Mouse (Mus musculus): Measurements from ENCODE around the gene Nos3. TPM values are rescaled to one million over a fixed set of nuclear protein-coding genes. Genes with fewer than 3 reads are reported as not detected.

The Nos3 gene
- polyA plus RNA-seq, 1 experiment: 4.0 TPM

DNA sequence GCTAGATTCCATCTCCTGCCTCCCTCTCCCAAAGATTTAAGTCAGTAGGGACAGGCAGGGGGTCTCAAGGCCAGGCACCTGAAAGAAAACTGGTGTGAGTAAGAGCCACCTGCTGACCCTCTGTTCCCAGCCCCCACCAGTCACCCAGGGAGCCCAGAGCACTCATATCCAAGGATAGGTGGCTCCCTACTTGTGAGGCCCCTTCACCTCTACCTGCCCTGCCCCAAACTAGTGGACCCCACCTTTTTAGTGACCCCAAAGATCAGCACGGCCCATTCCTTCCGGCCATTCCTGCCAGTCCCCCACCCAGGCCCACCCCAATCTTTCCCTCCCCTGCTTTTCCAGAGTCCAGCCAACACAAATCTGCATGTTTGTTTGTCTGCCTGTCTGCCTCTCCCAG lies 1.1 kb upstream of the Nos3 start:
- Histone ChIP-seq H3K27ac (ENCODE audit: insufficient read depth, low read depth, low read length) (no peak overlapping the region), H3K4me3 (ENCODE audit: low read depth, low read length) (no peak overlapping the region), H3K27me3 (ENCODE audit: control insufficient read depth, insufficient read depth, low read length) (no peaks in the 10 kb centered on the region), H3K4me1 (ENCODE audit: control insufficient read depth, insufficient read depth, insufficient read length, low read length) (no peaks in the 10 kb centered on the region), H3K36me3 (ENCODE audit: control insufficient read depth, insufficient read depth, low read length) (no peaks in the 10 kb centered on the region)
- no peak for TF ChIP-seq CTCF (IDR thresholded peaks at IDR 0.05; ENCODE audit: extremely low read depth, insufficient read length, insufficient replicate concordance, low read depth, low read length)
- TF ChIP-seq POLR2A (IDR thresholded peaks at IDR 0.05; ENCODE audit: low read depth, low read length): no peak
- WGBS: 53% methylated on average over 2 of the region's 2 CpGs

DNA sequence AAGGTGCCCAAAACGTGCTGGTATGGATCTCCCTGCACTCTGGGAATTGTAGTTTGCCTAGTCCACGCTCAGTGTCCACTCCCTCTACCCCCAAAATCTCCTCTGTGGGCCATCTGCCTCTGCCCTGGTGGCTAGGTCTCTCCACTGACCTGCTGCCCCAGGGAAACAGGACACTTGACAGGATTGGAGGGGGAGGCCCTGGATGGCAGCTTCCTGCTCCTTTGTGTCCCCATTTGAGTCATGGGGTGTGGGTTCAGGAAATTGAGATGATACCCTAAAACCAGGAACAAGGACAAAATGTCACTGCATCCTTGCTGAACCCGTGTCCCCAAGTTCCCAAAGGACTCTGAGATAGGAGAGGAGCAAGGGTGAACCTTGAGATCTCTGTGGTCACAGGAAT lies 549 bp upstream of the Nos3 start:
- no peak overlapping the region for H3K27ac ChIP-seq (ENCODE audit: insufficient read depth, low read depth, low read length)
- 48% methylated on average over 3 of the region's 3 CpGs for WGBS

DNA sequence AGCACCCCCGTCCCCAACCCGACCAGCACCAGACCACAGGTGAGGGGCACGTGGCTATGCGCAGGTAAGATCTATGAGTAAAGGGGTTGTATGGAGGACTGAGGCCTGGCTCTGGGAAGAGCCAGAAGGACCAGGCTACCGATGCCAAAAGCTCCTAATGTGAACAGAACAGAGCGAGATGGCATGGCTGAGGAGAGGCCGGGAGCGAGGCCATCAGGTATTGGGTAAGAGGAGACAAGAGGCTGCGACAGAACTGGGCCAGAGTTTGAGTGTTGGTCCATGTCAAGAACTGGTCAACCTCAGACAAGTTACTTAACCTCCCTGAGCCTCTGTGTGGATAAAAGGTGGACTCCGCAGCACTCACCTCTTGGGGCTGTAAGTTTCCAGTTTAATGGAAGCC lies 353 bp downstream of the Nos3 start:
- Histone ChIP-seq H3K27me3 (ENCODE audit: control insufficient read depth, insufficient read depth, low read length) (no peaks in the 10 kb centered on the region), H3K4me3 (ENCODE audit: low read depth, low read length) (peak overlapping the region; percentile 46), H3K36me3 (ENCODE audit: control insufficient read depth, insufficient read depth, low read length) (no peaks in the 10 kb centered on the region), H3K27ac (ENCODE audit: insufficient read depth, low read depth, low read length) (no peak overlapping the region), H3K4me1 (ENCODE audit: control insufficient read depth, insufficient read depth, insufficient read length, low read length) (no peaks in the 10 kb centered on the region)
- 79% methylated on average over 10 of the region's 10 CpGs for WGBS
- TF ChIP-seq POLR2A (IDR thresholded peaks at IDR 0.05; ENCODE audit: low read depth, low read length): no peak

More for the DNA sequence above, 549 bp upstream of the Nos3 start:
- H3K4me1 ChIP-seq (ENCODE audit: control insufficient read depth, insufficient read depth, insufficient read length, low read length): no peaks in the 10 kb centered on the region
- TF ChIP-seq CTCF (IDR thresholded peaks at IDR 0.05; ENCODE audit: extremely low read depth, insufficient read length, insufficient replicate concordance, low read depth, low read length) (no peak), POLR2A (IDR thresholded peaks at IDR 0.05; ENCODE audit: low read depth, low read length) (no peak)
- no peaks in the 10 kb centered on the region for H3K36me3 ChIP-seq (ENCODE audit: control insufficient read depth, insufficient read depth, low read length)
- no peak overlapping the region for H3K4me3 ChIP-seq (ENCODE audit: low read depth, low read length)
- no peaks in the 10 kb centered on the region for H3K27me3 ChIP-seq (ENCODE audit: control insufficient read depth, insufficient read depth, low read length)

DNA sequence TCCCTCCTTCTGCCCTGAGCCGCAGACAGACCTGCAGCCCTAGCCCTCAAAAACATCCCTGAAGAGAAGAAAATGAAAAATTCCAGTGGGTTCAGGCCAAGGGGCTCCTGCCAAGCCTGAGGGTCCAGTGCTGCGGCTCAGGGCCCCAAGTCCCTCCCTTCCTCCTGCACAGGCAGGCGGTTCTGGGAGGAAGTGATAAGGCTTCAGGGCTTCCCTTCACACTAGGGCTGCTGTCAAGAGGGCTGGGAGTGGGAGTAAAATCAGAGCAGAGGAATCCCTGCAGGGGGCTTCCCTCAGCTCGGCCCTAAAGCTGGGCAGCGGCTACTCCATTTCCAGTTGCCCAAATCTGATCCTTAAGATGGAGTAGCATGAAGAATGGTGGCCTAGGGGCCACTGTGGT lies 918 bp downstream of the Nos3 start:
- Histone ChIP-seq H3K4me3 (ENCODE audit: low read depth, low read length) (peak overlapping the region; percentile 46; the same call in 1 of the 2 replicates), H3K36me3 (ENCODE audit: control insufficient read depth, insufficient read depth, low read length) (no peaks in the 10 kb centered on the region), H3K27ac (ENCODE audit: insufficient read depth, low read depth, low read length) (no peak overlapping the region), H3K4me1 (ENCODE audit: control insufficient read depth, insufficient read depth, insufficient read length, low read length) (no peaks in the 10 kb centered on the region), H3K27me3 (ENCODE audit: control insufficient read depth, insufficient read depth, low read length) (no peaks in the 10 kb centered on the region)
- 37% methylated on average over 5 of the region's 5 CpGs for WGBS
- TF ChIP-seq CTCF (IDR thresholded peaks at IDR 0.05; ENCODE audit: extremely low read depth, insufficient read length, insufficient replicate concordance, low read depth, low read length) (no peak), POLR2A (IDR thresholded peaks at IDR 0.05; ENCODE audit: low read depth, low read length) (no peak)

DNA sequence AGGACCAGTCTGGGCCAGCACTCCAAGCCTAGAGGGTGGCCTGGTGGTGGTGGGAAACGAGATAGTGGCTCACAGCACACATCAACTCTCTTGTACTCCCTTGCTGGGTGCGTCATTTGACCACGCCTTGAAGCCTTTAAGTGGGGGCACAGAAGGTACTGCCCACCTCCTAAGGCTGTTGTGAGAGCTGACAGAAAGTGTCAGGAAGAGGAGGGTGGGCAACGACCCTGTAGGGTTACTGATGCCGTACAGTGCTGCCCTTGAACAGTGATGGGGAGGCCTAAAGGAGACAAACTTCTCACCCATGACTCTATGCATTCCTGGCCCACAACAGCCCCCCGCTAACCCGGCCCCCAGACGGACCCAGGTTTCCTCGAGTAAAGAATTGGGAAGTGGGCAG lies 1.8 kb downstream of the Nos3 start:
- WGBS: 70% methylated on average over 9 of the region's 9 CpGs
- no peaks in the 10 kb centered on the region for H3K4me1 ChIP-seq (ENCODE audit: control insufficient read depth, insufficient read depth, insufficient read length, low read length)
- no peak overlapping the region for H3K27ac ChIP-seq (ENCODE audit: insufficient read depth, low read depth, low read length)
- no peak for TF ChIP-seq CTCF (IDR thresholded peaks at IDR 0.05; ENCODE audit: extremely low read depth, insufficient read length, insufficient replicate concordance, low read depth, low read length)
- no peak for TF ChIP-seq POLR2A (IDR thresholded peaks at IDR 0.05; ENCODE audit: low read depth, low read length)
- no peaks in the 10 kb centered on the region for H3K36me3 ChIP-seq (ENCODE audit: control insufficient read depth, insufficient read depth, low read length)
- no peak overlapping the region for H3K4me3 ChIP-seq (ENCODE audit: low read depth, low read length)
- H3K27me3 ChIP-seq (ENCODE audit: control insufficient read depth, insufficient read depth, low read length): no peaks in the 10 kb centered on the region

DNA sequence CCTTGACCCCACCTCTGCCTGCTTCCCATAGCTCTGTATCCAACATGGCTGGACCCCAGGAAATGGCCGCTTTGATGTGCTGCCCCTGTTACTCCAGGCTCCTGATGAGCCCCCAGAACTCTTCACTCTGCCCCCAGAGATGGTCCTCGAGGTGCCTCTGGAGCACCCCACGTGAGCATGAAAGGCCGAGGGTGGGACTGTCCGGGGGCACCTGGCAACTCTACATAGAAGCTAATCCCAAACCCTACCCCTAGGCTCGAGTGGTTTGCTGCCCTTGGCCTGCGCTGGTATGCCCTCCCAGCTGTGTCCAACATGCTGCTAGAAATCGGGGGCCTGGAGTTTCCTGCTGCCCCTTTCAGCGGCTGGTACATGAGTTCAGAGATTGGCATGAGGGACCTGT lies 5.2 kb downstream of the Nos3 start:
- Histone ChIP-seq H3K4me1 (ENCODE audit: control insufficient read depth, insufficient read depth, insufficient read length, low read length) (no peaks in the 10 kb centered on the region), H3K36me3 (ENCODE audit: control insufficient read depth, insufficient read depth, low read length) (no peaks in the 10 kb centered on the region), H3K4me3 (ENCODE audit: low read depth, low read length) (no peak overlapping the region), H3K27me3 (ENCODE audit: control insufficient read depth, insufficient read depth, low read length) (no peaks in the 10 kb centered on the region), H3K27ac (ENCODE audit: insufficient read depth, low read depth, low read length) (no peak overlapping the region)
- TF ChIP-seq POLR2A (IDR thresholded peaks at IDR 0.05; ENCODE audit: low read depth, low read length) (no peak), CTCF (IDR thresholded peaks at IDR 0.05; ENCODE audit: extremely low read depth, insufficient read length, insufficient replicate concordance, low read depth, low read length) (no peak)
- WGBS: 83% methylated on average over 9 of the region's 9 CpGs

DNA sequence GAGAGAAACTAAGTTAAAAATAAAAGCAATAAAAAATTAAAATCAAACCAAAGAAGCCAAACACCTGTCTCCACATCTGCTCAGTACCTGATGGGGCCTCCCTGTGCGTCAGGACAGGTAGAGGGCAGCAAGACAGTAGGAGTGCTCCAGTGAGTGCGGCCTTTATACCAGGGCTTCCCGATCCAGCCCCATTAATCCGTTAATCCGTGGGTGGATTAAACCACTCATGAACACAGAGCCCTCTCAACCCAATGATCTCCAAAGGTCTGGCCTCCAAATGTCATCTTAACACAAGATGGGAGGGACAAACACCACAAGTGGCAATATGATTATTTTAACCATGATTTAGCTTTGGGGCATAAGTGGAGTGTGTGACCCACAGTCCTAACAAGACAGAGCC lies 9.2 kb downstream of the Nos3 start:
- no peak overlapping the region for H3K4me3 ChIP-seq (ENCODE audit: low read depth, low read length)
- no peaks in the 10 kb centered on the region for H3K36me3 ChIP-seq (ENCODE audit: control insufficient read depth, insufficient read depth, low read length)
- TF ChIP-seq CTCF (IDR thresholded peaks at IDR 0.05; ENCODE audit: extremely low read depth, insufficient read length, insufficient replicate concordance, low read depth, low read length) (no peak), POLR2A (IDR thresholded peaks at IDR 0.05; ENCODE audit: low read depth, low read length) (no peak)
- no peaks in the 10 kb centered on the region for H3K4me1 ChIP-seq (ENCODE audit: control insufficient read depth, insufficient read depth, insufficient read length, low read length)
- H3K27ac ChIP-seq (ENCODE audit: insufficient read depth, low read depth, low read length): no peak overlapping the region
- no peaks in the 10 kb centered on the region for H3K27me3 ChIP-seq (ENCODE audit: control insufficient read depth, insufficient read depth, low read length)
- 76% methylated on average over 5 of the region's 5 CpGs for WGBS

DNA sequence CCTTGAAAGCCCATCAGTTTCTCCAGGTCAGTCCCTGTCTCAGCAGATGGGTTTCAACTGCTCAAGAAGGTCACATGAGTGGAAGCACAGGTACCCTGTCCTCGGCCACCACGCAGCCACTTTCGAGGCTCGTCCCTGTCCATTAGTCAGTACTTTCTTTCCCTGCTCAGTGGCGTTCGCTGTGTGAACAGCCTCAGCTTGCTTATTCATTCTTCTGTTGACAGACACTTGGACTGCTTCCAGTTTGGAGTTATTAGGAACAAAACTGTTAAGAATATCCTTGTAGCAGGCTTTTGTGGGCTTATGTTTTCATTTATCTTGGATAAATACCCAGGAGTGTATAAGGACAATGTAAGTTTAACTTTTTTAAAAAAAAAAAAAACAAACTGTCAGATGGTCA lies 9.6 kb downstream of the Nos3 start:
- no peaks in the 10 kb centered on the region for H3K36me3 ChIP-seq (ENCODE audit: control insufficient read depth, insufficient read depth, low read length)
- H3K27me3 ChIP-seq (ENCODE audit: control insufficient read depth, insufficient read depth, low read length): no peaks in the 10 kb centered on the region
- H3K4me3 ChIP-seq (ENCODE audit: low read depth, low read length): no peak overlapping the region
- no peak overlapping the region for H3K27ac ChIP-seq (ENCODE audit: insufficient read depth, low read depth, low read length)
- no peaks in the 10 kb centered on the region for H3K4me1 ChIP-seq (ENCODE audit: control insufficient read depth, insufficient read depth, insufficient read length, low read length)
- WGBS: 34% methylated on average over 6 of the region's 6 CpGs
- TF ChIP-seq CTCF (IDR thresholded peaks at IDR 0.05; ENCODE audit: extremely low read depth, insufficient read length, insufficient replicate concordance, low read depth, low read length) (no peak), POLR2A (IDR thresholded peaks at IDR 0.05; ENCODE audit: low read depth, low read length) (no peak)
